Mouse (Mus musculus): ENCODE measurements around the gene Cyth2.

Gene Cyth2

DNA sequence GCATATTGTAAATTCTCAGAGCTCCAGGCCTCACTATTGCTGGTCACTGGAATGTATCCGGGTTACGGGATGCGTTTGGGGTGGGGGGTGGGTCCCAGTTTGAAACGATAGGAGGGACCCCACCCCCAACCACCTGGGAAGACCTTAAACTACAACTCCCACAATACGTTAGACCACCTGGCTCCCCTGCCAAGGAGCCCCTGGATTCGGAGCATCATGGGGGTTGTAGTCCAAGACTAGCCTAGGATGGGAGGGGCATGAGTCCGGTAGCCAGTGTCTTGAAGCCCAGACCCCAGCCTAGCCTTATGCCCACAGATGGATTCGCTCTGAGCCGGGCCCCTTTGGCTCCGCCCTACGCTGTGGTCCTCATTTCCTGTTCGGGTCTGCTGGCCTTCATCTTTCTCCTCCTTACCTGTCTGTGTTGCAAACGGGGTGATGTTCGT lies 28.2 kb downstream of the Cyth2 start:
- DNase-seq (ENCODE audit: low read depth, low spot score), result no peak

GRCm38 (mm10) chr7:45785388-45786135 lies 28.8 kb downstream of the Cyth2 start:
- no peak for DNase-seq (ENCODE audit: low read depth, low spot score)

GRCm38 (mm10) chr7:45784524-45785372 lies 29.6 kb downstream of the Cyth2 start, which contains the start of gene Sult2b1:
Gene Sult2b1 (minus strand): TSS chr7:45784669.
- DNase-seq (ENCODE audit: low read depth, low spot score), result no peak

DNA sequence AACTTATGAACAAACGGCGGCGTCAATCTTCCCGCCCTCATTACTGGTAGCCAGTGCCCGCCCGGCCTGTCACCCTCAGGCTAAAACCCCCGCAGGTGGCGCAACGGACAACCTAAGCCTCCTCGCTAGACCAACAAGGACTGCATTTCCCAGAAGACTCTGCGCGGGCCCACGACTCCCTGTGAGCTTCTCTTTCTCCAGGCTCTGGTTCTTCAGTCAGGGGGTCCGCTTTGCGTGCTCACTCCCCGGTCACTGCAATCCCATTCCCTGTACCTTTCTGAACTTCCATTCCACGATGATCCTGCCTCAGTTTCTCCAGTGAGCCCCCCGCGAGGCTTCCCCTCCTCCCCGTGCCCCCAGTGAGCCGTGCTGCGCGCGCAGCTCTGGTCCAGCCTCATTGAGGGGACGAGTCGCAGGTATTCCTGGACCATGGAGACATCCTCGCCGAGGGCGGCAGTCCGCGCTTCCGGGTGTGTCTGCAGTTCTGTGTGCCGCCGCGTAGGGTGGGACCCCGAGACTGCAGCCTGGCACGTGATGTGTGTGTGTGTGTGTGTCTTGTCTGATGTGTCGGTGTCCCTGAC lies 30.8 kb downstream of the Cyth2 start, which contains the start of gene Lmtk3:
Gene Lmtk3 (plus strand): TSS at position 228 of the 581 bp plus-strand sequence.
- DNase-seq (ENCODE audit: low read depth, low spot score), result peak; percentile 88

GRCm38 (mm10) chr7:45782271-45782670 lies 32.1 kb downstream of the Cyth2 start:
- no peak for DNase-seq (ENCODE audit: low read depth, low spot score)

GRCm38 (mm10) chr7:45779081-45779641 lies 35.2 kb downstream of the Cyth2 start:
- peak; percentile 69 for DNase-seq (ENCODE audit: low read depth, low spot score)

GRCm38 (mm10) chr7:45775237-45775636 lies 39.1 kb downstream of the Cyth2 start:
- no peak for DNase-seq (ENCODE audit: low read depth, low spot score)

DNA sequence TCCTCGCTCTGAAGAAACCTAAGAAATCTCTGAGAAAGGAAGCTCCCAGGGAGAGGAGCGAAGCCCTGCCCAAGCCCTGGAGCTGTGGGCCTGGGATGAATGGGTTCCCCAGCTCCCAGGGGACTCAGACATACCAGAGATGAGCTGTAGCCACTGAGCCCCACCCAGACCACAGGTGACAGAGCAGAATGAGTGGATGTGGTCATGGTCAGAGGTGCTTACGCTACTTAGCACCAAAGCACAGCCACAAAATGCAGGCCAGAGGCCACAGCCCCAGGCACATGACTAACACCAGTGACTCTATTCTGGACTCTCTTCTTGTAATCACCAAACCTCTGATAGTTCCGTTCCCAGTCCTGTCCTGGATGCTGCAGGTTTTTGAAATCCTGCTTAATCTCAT lies 43.3 kb downstream of the Cyth2 start:
- DNase-seq (ENCODE audit: low read depth, low spot score), result no peak

GRCm38 (mm10) chr7:45770427-45771082 lies 43.8 kb downstream of the Cyth2 start:
- no peak for DNase-seq (ENCODE audit: low read depth, low spot score)

DNA sequence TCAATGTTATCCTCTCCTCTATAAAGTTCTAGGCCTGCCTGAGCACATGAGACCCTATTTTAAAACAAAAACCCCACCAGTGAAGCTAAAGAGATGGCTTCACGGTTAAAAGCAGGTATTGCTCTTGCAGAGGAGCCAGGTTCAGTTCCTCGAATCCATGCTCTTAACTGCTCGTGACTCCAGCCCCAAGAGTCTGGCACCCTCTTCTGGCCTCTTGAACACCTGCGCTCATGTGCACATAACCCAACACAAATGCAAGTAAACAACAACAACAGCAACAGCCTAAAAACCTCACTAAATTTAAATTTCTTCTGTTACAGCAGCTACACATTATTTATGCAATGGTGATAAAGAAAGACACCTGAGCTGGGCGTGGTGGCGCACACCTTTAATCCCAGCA lies 46.9 kb downstream of the Cyth2 start:
- DNase-seq (ENCODE audit: low read depth, low spot score), result no peak

- no peak for DNase-seq (ENCODE audit: low read depth, low spot score)
Observed at GRCm38 (mm10) chr7:45766764-45767163, 47.6 kb downstream of the Cyth2 start.

- DNase-seq (ENCODE audit: low read depth, low spot score), result no peak
Observed at GRCm38 (mm10) chr7:45765995-45766394, 48.4 kb downstream of the Cyth2 start.

GRCm38 (mm10) chr7:45760151-45760550 lies 54.2 kb downstream of the Cyth2 start:
- no peak for DNase-seq (ENCODE audit: low read depth, low spot score)

DNA sequence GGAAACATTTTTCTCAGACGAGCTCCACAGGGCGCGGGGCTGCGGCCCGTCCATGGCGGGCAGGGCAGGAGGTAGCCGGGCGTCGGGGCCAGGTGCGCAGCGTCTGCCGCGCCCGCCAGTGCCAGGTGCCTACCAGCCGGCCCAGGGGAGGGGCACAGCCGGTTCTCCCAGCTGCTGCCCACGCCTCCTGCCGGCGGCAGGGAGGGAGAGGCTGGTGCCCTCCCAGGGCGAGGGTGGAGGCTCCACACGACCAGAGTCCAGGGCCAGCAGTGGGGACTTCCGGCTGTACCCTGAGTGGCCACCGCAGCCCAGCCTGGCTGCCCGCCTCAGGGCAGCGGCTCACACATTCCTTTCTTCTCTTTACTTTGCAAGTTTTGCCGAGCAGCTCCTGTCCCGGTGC lies 55.0 kb downstream of the Cyth2 start:
- no peak for DNase-seq (ENCODE audit: low read depth, low spot score)

All from A20 (cell line).